Mouse (Mus musculus): ENCODE measurements at regions not wholly inside any gene's neighbourhood (a gene's known extent, or its start where the extent isn't known, plus 50 kb on each side); places are given as distances from the start of the nearest gene placed in this dataset.

DNA sequence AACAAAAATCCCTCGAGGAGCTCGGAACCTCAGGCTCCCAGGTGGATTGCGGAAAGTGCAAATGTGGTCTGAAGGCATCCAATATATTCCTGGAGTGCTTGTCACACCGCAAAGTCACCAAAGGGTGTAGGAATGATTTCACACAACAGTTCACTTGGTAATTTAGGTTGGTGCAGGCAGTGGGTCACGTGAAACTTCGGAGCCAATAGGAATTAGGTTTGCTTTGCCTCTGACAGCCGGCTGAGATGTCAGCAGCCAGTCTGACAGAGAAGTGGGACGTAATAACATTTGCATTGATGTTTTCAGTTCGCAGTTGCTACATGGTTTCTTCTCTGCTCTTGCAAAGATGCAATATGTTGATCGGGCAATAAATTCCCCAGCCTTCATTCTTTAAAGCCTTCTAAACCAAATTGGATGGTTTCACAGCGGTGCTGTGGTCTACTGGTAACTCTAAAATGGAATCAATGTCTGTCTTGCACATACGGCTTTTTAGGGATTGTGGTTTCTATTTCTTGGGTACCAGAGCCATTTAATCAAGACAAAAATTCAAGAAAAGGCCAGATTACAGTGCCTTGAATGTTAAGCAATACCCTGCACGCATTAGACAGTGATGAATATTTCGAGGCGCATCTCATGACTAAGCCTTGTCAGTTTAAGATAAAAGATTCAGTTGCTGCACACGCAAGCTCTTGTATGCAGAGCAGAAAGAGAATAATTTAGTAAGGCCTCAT lies 149.2 kb downstream of the Mtx2 start:
- intact Hi-C loops (cut with DNase I): no loop called here
- no peak for DNase-seq (ENCODE audit: low spot score)

DNA sequence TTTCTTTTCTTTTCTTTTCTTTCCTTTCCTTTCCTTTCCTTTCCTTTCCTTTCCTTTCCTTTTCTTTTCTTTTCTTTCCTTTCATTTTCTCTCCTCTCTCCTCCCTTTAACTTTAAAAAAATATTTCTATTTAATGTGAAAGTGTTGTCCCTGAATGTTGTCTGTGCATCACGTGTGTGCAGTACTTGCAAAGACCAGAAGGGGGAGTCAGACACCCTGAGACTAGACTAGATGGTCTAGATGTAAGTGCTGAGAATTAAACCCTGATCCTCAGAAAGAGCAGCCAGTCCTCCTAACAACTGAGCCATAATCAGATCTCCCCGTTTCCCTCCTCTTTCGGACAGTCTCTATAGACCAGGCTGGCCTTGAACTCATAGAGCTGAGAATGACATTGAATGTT lies 151.7 kb downstream of the Mtx2 start:
- intact Hi-C loops (cut with DNase I): no loop called here
- no peak for DNase-seq (ENCODE audit: low spot score)

DNA sequence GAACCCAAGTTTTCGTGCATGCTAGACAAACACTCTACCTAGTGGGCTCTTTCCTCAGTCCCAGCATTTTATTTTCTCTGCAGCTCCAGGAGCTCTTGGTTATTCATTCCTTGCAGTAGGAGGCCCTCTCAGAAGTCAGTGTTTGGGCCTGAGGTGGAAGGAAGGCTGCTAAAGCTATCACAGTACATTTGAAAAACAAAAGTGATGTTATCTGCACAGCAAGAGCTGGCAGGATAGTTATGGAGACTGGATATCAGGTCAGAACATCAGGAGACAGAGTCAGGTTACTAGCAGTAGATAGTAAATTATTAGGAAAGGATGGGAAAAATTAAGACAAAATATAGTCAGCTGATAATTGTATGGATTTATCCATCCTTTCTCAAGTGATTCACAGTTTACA lies 152.2 kb downstream of the Mtx2 start:
- intact Hi-C loops (cut with DNase I): no loop called here
- no peak for DNase-seq (ENCODE audit: low spot score)

DNA sequence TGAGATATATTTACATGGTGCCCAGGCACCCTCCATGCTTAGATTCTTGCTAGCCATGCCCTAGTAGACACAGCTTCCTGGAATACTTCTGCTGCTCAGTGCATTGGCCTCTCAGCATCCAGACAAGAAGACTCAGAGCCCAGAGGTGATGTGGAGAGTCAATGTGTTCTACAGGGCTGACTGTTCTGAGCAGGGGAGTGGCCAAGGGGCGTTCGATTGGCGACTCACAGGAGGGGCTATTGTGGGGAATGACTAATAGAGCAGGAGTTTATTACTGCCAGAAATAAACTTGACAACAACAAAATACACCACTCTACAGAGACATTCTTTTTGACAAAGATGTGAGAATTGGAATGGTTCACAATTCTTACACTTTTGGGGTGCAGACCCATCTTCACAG lies 156.3 kb downstream of the Mtx2 start:
- intact Hi-C loops (cut with DNase I): no loop called here
- no peak for DNase-seq (ENCODE audit: low spot score)

DNA sequence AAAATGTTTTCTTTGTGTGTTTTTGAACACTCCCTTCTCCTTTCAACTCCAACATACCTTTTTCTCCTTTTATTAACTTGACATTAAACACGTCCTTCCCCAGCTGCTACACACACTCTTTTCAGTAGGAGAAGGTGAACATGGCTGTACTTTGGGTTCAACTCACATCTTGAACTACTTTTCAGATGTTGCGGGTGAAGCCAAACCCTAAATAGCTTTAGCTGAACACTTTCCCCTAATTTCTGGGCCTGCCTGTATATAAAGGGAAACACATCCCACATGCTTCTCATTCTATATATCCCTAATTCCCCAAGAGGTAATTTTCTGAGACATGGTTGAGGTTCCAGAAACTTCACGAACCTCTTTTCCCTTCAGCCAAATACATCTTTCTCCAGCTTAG lies 168.2 kb downstream of the Mtx2 start:
- DNase-seq (ENCODE audit: low spot score): no peak
- intact Hi-C loops (cut with DNase I): no loop called here

DNA sequence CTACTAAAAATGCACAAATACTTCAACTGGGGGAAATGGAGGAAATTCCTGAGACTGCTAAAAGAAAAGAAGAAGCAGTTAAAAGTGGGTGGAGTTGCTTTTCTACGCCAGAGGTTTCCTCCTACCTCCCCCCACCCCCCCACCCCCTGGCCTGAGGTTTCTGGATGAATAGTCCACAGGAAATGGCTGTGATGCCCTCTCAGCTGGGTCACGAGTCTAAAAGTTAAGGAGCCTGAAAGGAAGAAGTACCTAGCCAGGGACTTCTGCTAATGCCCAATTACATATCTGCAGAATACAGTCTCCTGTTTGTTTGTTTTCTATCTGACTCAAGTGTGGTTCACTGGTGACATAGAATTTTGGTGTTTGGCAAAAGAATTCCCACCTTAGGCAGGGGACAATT lies 169.4 kb downstream of the Mtx2 start:
- intact Hi-C loops (cut with DNase I): no loop called here

DNA sequence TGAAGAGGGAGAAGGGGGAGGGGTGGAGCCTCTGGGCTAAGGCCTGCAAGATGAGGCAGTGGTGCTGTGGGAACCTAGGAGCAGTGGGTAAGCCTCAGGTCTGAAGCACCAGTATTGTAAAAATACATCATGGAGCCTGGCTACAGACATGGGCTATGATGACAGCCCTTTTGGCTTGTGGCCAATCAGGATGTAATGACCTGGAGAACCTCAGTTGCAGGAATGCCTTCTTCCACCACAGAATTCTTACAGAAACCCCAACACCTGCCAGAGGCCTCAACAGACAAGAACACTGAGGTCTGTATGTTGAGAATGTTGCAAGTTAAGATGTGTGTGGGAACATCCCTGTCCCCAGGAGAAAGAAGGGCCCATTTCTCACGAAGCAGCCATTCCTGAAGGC lies 172.1 kb downstream of the Mtx2 start:
- intact Hi-C loops (cut with DNase I): no loop called here
- no peak for DNase-seq (ENCODE audit: low spot score)

More for the DNA sequence above, 169.4 kb downstream of the Mtx2 start:
- no peak for DNase-seq (ENCODE audit: low spot score)

DNA sequence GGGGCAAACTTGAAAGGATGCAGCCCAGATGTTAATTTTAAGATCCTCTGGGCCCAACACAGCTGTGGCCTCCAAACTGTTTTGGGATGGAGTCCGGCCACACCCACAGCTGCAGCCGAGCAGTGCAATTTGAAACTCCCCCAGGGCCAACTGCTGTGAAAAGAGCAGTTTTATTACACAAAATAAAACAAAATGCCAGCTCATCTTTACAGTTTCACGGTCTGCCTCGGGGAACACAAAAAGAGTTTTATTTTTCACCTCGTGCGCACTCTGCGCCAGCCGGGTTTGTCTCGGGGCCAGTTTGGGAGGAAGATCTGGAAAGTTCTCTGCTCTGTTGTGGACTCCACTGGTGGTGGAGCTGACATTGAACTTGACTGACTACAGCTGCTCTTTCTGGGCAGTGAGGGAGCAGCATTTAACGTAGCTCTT lies 174.8 kb downstream of the Mtx2 start:
- intact Hi-C loops (cut with DNase I): loop anchor here (5.0 kb wide), 1 partner anchor 33 kb away; no protein-coding TSS in a partner anchor

DNA sequence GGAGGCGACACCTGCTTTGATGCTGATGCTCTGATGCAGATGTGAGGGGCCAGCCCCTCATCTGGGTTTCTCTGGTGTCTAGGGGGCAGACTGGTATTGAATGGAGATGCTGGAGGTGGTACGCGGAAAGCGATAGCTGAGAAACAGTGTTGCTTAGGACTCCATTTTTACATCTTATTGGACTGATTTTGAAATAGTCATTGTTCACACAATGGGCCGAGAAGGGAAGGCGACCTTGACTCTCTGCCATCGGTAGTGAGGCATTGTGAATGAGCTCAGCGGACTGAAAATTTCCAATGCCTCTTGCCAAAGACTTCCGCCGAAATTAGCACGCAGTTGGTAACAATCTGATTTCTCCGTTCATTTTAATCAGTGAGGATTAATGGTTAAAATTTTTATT lies 177.0 kb downstream of the Mtx2 start:
- DNase-seq (ENCODE audit: low spot score): peak; percentile 45
- intact Hi-C loops (cut with DNase I): loop anchor here (5.0 kb wide), 1 partner anchor 35 kb away; no protein-coding TSS in a partner anchor

More for the DNA sequence above, 174.8 kb downstream of the Mtx2 start:
- peak; percentile 36 for DNase-seq (ENCODE audit: low spot score)

DNA sequence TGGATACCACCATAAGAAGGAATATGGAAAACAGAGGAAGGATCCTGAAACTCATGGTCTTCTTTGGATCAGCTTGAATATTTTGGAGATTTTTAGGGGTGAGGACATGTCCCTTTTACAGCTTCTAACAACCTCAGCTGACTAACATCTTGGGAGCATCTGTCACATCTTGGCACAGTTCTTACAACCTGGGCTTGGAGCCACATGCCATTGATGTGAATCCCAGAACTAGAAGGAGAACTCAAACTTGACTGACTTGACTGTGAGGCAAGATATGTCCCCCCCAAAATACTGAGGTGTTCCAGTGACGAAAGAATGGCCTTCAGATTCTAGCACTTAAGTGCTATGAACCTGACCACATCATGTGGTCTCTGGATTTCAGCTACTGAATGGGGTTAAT lies 182.5 kb downstream of the Mtx2 start:
- intact Hi-C loops (cut with DNase I): no loop called here
- no peak for DNase-seq (ENCODE audit: low spot score)

DNA sequence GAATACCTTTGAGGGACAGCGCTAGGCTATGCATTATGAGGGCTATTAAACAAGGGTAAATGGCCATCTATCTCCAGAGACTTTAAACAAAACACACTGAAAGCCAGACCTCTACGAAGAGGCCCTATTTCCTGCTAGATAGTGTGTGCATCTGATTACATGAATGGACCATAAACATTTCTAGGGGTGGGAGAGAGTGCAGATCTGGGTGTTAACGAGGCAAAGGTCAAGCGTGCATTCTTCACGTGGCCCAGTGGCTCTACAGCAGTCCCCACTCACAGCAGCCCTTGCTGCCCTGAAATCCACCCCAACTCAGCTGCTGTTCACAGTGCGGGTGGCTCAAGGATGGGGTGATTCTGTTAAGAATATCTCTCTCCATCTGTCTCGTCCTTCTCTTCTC lies 185.0 kb downstream of the Mtx2 start:
- no peak for DNase-seq (ENCODE audit: low spot score)
- intact Hi-C loops (cut with DNase I): no loop called here

DNA sequence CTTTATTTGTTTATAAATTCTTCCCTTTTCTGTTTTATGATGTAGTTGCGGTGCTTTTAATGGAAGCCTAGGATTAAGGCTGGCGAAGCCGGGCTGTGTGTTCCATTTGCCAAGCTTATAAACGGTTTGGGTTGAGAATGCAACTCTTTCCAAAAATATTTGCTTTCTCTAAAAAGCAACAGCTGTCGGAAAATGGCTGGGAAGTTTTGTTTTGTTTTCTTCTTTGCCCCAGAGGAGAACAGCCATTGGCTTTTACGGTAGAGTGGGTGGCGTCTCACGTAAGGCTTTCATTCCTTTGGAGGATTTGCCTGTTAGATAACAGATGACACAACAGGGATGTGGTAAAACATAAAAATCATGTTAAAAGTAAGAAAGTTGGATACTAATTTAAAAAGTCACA lies 186.4 kb downstream of the Mtx2 start:
- no peak for DNase-seq (ENCODE audit: low spot score)
- intact Hi-C loops (cut with DNase I): no loop called here

DNA sequence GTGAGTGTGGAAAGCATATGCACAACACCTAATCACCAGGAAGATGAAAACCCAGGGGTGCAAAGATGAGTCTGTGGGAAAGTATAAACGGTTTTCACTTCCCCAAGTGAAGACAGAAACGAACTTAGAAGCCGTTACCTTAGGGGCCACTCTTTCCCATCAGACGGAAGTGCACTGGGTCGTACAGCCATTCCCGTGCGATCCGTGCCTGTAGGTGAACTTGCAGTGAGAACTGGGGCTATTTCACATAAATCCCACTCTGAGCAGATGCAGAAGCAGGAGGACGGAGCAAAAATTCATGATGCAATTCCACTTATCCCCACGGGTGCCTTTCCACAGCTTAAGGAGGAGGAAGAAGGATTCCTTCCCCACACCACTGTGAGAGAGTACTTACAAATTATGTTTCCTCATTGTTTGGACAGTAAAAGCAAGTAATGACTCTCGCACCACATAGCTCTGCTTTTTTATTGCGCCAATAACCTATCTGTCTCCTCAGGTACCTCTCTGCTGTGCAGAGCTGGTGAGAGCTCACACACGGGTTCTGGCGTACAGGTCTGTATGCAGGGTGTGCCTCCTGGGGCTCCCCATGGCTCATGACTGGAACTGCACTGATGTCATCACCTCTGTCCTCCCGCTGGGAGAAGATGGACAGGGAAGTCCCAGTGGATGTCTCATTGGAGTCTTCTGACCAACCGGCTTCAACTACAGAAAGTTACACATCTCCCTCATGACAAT lies 189.6 kb downstream of the Mtx2 start:
- no peak for DNase-seq (ENCODE audit: low spot score)
- intact Hi-C loops (cut with DNase I): no loop called here

DNA sequence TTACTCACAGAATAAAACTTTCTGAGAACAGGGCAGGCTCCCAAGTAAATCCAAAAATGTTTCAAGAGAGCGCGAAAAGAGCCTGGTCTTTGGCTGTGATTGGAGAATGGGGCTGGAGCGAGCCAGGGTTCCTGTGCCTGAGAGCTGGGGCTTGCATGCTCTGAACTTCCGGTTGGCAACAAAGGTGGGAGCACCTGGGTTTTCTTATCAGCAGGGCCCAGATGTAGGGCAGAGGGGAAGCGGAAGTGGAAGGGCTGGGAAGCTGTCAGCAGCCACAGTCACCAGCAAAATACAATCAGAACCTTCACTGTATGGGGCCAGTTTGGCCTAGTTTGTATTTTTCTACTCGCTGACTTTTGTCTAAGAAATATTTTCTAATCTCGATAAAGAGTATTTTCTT lies 193.9 kb downstream of the Mtx2 start:
- DNase-seq (ENCODE audit: low spot score): peak; percentile 34
- intact Hi-C loops (cut with DNase I): loop anchor here (2.0 kb wide), 1 partner anchor 55 kb away; no protein-coding TSS in a partner anchor

DNA sequence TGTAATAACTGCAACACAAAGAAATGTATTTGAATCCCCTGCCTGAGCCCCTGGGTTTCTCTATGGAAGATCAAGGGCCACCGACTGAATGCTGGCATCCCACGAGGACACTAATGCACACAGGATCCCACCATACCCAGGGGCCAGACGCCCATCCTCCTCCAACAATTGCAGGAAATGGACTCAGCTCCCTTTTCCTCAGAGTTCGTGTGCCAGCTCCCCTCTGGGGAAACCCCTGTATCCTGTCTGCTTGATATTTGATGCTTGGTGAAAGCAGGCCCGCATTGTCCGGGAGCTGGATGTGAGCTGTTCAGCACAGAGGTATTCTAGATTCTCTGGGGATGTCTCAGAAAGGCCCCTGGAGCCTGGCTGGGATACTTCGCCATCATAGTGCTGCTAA lies 196.0 kb downstream of the Mtx2 start:
- peak; percentile 31 for DNase-seq (ENCODE audit: low spot score)
- intact Hi-C loops (cut with DNase I): no loop called here

DNA sequence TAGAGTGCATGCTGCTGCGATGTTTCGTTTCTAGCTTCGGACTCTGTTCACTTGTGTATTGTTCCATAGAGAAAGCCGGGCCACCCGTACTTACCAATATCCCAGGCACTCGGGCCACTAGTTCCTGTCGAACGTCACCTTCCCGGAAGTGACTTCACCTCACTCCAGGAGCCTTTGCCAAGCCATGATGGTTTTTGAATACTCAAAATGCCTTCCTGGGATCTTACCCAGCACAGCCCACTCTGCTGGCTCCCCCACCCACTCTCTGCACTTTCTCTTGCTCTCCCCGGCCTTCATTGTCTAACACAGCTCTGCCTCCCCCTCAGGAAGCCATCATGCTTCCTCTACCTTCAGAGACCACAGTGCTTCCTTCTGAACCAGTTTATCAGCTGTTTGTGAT lies 202.5 kb downstream of the Mtx2 start:
- intact Hi-C loops (cut with DNase I): no loop called here
- no peak for DNase-seq (ENCODE audit: low spot score)

DNA sequence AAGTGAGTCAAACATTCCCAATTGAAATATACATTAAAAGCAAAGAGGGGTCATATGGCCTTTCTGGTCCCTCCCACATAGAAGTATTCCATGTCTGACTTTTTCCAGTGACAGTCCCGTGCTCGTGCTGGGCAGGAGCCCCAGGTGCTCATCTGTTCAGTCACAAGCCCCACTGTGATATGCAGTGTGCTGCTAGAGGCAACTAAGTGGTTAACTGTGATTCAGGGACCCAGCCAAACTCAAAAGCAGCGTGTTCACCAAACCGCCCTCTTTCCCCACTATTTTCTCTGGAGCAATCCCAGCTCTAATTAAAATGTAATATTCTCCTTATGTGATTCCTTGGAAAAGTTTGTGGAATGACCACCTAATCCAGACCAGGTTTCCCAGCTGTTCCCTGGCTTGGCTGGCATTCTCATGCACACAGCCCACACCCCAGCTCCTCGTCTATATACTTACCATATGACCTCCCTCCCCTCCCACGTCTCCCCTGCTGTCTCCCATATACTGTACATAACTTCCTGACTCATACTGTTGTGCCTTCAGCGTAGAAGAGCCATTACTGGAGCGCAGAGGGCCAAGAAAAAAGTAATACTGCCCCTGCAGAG lies 203.6 kb downstream of the Mtx2 start:
- no peak for DNase-seq (ENCODE audit: low spot score)
- intact Hi-C loops (cut with DNase I): no loop called here

DNA sequence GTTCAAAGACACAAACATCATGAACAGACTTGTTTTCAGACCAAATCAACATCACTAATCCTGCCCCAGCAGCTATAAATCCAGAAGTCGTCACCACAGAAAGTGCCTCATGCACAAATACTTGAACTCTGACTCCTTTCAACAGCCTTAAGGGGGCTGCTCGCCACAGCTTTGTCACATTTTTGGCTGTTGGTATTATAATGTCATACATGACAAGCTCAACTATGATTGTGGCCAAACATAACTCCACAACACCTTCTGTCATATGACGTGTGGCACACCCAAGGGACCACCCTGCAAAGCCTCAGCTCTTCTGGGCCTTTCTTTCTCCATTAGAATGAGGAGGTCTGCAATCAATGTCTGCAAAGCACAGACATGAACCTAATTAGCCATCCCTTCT lies 209.1 kb downstream of the Mtx2 start:
- no peak for DNase-seq (ENCODE audit: low spot score)
- intact Hi-C loops (cut with DNase I): no loop called here

DNA sequence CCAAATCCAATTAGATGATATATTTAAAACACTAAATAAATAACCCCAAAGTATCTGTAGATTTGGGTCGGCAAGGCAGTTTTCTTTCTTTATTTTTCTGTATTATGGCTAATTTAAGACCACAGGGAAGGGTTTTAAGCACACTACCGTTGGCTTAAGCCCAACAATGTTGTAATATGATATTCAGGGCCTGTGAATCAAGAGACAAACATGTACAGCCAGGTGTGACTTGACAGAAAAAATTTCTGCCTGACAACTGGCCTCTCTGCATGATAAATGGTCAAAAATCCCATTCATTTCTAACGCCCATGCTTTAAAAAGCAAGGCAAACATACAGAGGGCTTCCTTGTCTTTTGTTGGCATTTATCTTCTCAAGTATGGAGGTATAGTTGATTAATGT lies 213.5 kb downstream of the Mtx2 start:
- no peak for DNase-seq (ENCODE audit: low spot score)
- intact Hi-C loops (cut with DNase I): no loop called here

DNA sequence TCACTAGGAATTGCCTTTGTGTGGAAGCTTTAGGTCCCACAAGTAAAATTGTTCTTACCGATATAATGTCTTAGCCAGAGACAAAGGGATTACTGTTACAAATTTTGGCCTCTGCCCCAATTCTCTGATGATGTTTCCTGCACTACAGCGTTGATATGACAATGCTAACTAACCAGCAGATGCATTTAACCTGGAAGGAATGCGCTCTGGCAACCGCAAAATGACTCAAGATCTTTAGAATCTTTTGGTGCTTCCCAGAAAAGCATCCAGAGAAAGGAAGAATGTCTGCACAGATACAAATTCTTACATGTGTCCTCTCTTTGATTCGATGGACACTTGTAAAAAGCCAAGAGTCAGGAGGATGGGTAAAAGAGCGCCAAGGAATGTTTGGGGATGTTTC lies 221.3 kb downstream of the Mtx2 start:
- no peak for DNase-seq (ENCODE audit: low spot score)

DNA sequence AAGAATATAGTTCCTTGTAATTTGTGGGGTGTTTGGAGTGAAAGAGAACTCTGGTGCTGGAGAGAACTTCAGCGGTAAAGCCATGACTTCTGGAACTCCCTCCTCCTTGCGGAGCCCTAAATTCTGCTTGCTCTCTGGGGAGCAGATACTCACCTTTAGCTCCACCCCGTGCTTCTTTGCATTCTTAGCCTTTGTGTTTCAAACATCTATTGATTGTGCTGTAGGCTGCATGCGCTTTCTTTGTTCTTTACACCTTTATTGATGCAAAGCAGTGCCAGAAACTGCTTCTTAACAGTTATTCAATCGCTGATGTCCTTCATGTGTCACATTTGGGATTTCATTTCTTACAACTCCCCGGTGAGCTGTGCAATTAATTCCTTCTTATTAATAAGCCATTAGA lies 222.5 kb downstream of the Mtx2 start:
- intact Hi-C loops (cut with DNase I): no loop called here
- no peak for DNase-seq (ENCODE audit: low spot score)

More for the DNA sequence above, 221.3 kb downstream of the Mtx2 start:
- intact Hi-C loops (cut with DNase I): no loop called here

Measured in heart, postnatal 25 days (tissue).